ENCODE assay signal across 10 mouse cellular contexts in the genomic region with DNA sequence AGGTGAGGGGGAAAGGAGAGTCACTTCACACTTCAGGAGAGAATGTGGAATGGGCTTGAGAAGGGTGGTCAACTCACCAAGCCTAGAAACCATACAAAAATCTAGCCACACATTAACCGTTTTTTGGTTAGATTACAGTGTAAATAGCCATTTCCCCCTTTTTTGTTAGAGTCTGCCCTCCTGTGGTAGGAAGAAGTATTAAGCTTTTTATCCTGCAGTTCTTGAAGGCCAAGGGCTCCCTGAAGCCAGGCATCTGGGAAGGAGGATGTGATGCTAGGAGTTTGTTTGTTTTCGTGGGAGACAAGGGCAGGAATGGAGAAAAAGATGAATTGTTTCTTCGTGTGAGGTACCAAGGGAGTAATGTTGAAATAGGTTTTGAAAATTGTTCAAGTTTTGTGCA.
A peak's percentile ranks its signal among the peaks of the same experiment; 100 is the strongest.
DNase-seq lines count a peak whose midpoint lies in the region; ATAC-seq and TF ChIP-seq lines count a peak whose summit lies in the region.
"Had no signal": no experiment of that assay in that cellular context is flagged by ENCODE, and none has a peak within 500 bp of the region (broad histone marks: within the 10 kb centered on the region; RNA-seq: fewer than 3 reads in every experiment).

No protein-coding gene starts in this region.

- no peaks in the 10 kb centered on the region for H3K36me3 ChIP-seq in kidney, embryonic 15.5 days
- H3K36me3 ChIP-seq: heart, embryonic 12.5 days; liver, embryonic 15.5 days had no signal

- H3K4me1 ChIP-seq in kidney, embryonic 15.5 days, result no peaks in the 10 kb centered on the region
- H3K4me1 ChIP-seq: heart, embryonic 12.5 days; liver, embryonic 15.5 days had no signal

- 30% methylated on average over 3 of the region's 3 CpGs for whole genome bisulfite sequencing in kidney, embryonic 15.5 days

- H3K9ac ChIP-seq in kidney, embryonic 15.5 days, result no peak overlapping the region
- H3K9ac ChIP-seq: heart, embryonic 12.5 days; liver, embryonic 15.5 days had no signal

- peaks cover 6% of the 10 kb centered on the region; the same call in 1 of the 2 replicates for H3K27me3 ChIP-seq in kidney, embryonic 15.5 days
- H3K27me3 ChIP-seq: heart, embryonic 12.5 days; liver, embryonic 15.5 days had no signal

- DNase-seq in adrenal gland, postnatal 14 days, result peak; percentile 11
- DNase-seq in adrenal gland, postnatal 10 days, result no peak
- no peak for DNase-seq in layer of hippocampus, adult 2 months (ENCODE audit: low spot score in 2 of 2)
- DNase-seq in layer of hippocampus, postnatal 36 days, result no peak
- peak; percentile 3 for DNase-seq in urinary bladder, postnatal 25 days (ENCODE audit: low spot score)
- DNase-seq in urinary bladder, postnatal 14 days (ENCODE audit: low spot score), result no peak
- no peak for DNase-seq in MN1 (ENCODE audit: low spot score)

- H3K4me2 ChIP-seq in kidney, embryonic 15.5 days, result no peak overlapping the region
- H3K4me2 ChIP-seq: heart, embryonic 12.5 days; liver, embryonic 15.5 days had no signal

- H3K27ac ChIP-seq in layer of hippocampus, adult 2 months, result no peak overlapping the region
- H3K27ac ChIP-seq in kidney, embryonic 15.5 days, result no peak overlapping the region
- H3K27ac ChIP-seq: liver, embryonic 15.5 days had no signal

- no peak for ATAC-seq in kidney, embryonic 15.5 days (replicated peaks; ENCODE audit: low FRiP score)

- no peaks in the 10 kb centered on the region for H3K9me3 ChIP-seq in kidney, embryonic 15.5 days (replicated peaks)
- H3K9me3 ChIP-seq: heart, embryonic 12.5 days; liver, embryonic 15.5 days had no signal

- TF ChIP-seq CTCF in layer of hippocampus, adult 2 months (conservative IDR thresholded peaks at IDR 0.05), result peak; percentile 75

- H3K4me3 ChIP-seq in layer of hippocampus, adult 2 months, result no peak overlapping the region
- H3K4me3 ChIP-seq in kidney, embryonic 15.5 days (replicated peaks), result no peak overlapping the region
- H3K4me3 ChIP-seq: heart, embryonic 12.5 days; liver, embryonic 15.5 days had no signal

Comparison
In these comparisons a context has a peak if more than half of its experiments do, and no peak if none do; other contexts are left out.
1. DNase-seq: peak in adrenal gland, postnatal 14 days (single experiment) and urinary bladder, postnatal 25 days (single experiment); none in adrenal gland, postnatal 10 days (single experiment), layer of hippocampus, adult 2 months (0 of 2), layer of hippocampus, postnatal 36 days (0 of 2), urinary bladder, postnatal 14 days (single experiment) and MN1 (single experiment).